Mouse (Mus musculus): ENCODE measurements around the gene Slc16a5.

Gene Slc16a5

DNA sequence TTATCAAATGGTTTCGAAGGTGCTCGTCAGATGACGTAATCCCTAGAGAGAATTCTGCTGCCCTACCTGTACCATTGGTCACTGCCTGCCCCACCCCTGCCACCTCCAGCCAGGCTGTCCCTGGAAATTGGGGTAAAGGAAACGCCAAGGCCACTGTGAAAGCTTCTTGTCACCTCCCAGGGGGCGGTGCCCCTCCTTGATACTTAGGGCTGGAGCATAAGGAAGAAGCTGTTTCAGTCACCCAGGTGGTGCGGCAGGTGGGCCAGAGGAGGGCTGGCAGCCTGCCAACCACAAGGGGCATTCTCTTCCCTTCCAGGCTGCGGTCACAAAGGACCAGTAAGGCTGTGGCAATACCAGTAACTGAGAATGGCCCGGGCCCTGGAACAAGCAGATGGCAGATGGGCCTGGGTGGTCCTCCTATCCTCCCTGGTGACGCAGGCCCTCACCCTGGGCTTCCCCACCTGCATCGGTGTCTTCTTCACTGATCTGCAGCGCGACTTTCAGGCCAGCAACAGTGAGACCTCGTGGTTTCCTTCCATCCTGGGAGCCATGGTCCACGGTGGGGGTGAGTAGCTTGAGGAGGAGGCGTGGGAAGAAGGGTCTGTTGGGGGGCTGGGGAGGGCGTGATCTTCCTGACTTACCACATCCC is at the start of gene Slc16a5:
Slc16a5 (plus strand) TSS at position 232 of the 649 bp plus-strand sequence.
- Histone ChIP-seq H3K36me3 (ENCODE audit: control insufficient read depth, insufficient read depth, low read length, poor library complexity, severe bottlenecking) (no peaks in the 10 kb centered on the region), H3K27me3 (ENCODE audit: control insufficient read depth, insufficient read depth, low read length, poor library complexity, severe bottlenecking) (no peaks in the 10 kb centered on the region)
- no peak for DNase-seq (ENCODE audit: low read depth, low spot score)

GRCm38 (mm10) chr11:115419531-115420237 is 42.6 kb upstream of the Slc16a5 start, which contains the start of the genes Atp5h and Kctd2:
Atp5h (minus strand) TSS chr11:115419962.
Kctd2 (plus strand) TSS chr11:115420128.
- H3K36me3 ChIP-seq (ENCODE audit: control insufficient read depth, insufficient read depth, low read length, poor library complexity, severe bottlenecking): peaks cover 1% of the 10 kb centered on the region
- H3K27me3 ChIP-seq (ENCODE audit: control insufficient read depth, insufficient read depth, low read length, poor library complexity, severe bottlenecking): no peaks in the 10 kb centered on the region
- DNase-seq (ENCODE audit: low read depth, low spot score): peak; percentile 96

DNA sequence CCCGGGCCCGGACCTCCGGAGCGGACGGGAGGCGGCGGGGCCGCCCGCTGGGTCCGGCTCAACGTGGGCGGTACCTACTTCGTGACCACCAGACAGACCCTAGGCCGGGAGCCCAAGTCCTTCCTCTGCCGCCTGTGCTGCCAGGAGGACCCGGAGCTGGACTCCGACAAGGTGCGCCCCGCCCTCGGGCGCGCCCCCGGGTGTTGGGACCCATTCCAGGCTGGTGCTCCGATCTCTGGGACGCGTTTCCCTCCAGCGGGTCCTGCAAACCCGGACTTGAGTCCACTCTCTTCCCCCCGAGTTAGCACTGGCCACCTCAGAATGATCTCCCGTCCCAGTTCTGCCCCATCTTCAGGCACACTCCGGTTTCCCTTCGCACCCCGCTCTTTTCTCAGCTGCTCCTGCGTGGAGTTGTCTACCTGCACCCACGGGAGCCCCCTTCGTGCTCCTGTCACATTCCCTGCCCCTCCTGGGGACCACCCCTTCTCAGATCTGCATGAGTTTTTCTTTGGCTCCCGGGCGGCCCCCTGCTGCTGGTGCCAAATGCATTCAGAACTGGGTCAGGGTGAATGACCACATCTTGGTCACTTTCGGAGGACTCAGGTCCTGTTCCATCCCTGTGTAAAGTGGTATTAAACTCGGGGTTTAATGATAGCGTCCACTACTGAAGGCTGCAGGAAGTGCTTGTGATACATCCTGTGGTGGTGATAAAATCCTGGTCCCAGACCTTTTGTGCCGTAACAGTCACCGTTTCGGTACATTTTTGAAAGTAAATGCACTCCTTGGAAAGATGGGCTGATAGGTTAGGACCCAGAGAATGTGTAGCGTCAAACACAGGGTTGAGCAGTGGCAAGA is 41.7 kb upstream of the Slc16a5 start:
- Histone ChIP-seq H3K27me3 (ENCODE audit: control insufficient read depth, insufficient read depth, low read length, poor library complexity, severe bottlenecking) (no peaks in the 10 kb centered on the region), H3K36me3 (ENCODE audit: control insufficient read depth, insufficient read depth, low read length, poor library complexity, severe bottlenecking) (peaks cover 1% of the 10 kb centered on the region)
- peak; percentile 37 for DNase-seq (ENCODE audit: low read depth, low spot score)

- H3K27me3 ChIP-seq (ENCODE audit: control insufficient read depth, insufficient read depth, low read length, poor library complexity, severe bottlenecking): no peaks in the 10 kb centered on the region
- peaks cover 1% of the 10 kb centered on the region for H3K36me3 ChIP-seq (ENCODE audit: control insufficient read depth, insufficient read depth, low read length, poor library complexity, severe bottlenecking)
- no peak for DNase-seq (ENCODE audit: low read depth, low spot score)
Measured at GRCm38 (mm10) chr11:115421328-115421727, 40.9 kb upstream of the Slc16a5 start.

DNA sequence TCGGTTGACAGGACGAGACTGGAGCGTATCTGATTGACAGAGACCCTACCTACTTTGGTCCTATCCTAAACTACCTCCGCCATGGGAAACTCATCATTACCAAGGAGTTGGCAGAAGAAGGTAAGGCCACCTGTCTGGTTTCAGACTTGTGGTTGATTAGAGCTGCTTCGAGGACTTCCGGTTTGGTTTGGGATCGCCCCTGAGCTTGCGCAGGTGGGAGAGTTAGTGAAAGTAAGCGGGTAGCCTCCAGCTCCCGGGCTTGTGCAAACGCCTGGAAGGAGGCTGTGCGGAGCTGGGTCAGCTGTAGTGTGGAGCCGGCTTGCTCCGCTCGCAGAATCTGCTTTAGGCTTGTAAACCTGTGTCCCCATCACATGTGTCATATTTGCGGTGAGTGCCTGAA is 40.3 kb upstream of the Slc16a5 start:
- no peaks in the 10 kb centered on the region; the same call in none of the 2 replicates for H3K36me3 ChIP-seq (ENCODE audit: control insufficient read depth, insufficient read depth, low read length, poor library complexity, severe bottlenecking)
- no peaks in the 10 kb centered on the region for H3K27me3 ChIP-seq (ENCODE audit: control insufficient read depth, insufficient read depth, low read length, poor library complexity, severe bottlenecking)
- DNase-seq (ENCODE audit: low read depth, low spot score): no peak

DNA sequence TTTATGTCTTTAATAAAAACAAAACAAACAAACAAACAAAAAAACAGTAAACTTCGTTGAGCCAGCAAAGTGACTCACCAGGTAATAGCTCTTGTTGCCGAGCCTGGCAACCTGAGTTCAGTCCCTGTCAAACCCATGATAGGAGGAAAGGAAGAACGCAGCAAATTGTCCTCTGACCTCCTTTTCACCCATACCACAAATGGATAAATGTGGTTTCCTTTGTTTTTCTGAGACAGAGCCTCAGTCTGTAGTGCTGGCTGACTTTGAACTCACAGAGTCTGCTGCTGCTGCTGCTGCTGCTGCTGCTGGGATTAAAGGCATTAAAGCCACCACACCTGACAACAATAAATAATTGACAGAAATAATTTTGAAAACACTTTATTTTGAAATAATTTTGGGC is 39.2 kb upstream of the Slc16a5 start:
- no peaks in the 10 kb centered on the region; the same call in none of the 2 replicates for H3K36me3 ChIP-seq (ENCODE audit: control insufficient read depth, insufficient read depth, low read length, poor library complexity, severe bottlenecking)
- H3K27me3 ChIP-seq (ENCODE audit: control insufficient read depth, insufficient read depth, low read length, poor library complexity, severe bottlenecking): no peaks in the 10 kb centered on the region
- no peak for DNase-seq (ENCODE audit: low read depth, low spot score)

DNA sequence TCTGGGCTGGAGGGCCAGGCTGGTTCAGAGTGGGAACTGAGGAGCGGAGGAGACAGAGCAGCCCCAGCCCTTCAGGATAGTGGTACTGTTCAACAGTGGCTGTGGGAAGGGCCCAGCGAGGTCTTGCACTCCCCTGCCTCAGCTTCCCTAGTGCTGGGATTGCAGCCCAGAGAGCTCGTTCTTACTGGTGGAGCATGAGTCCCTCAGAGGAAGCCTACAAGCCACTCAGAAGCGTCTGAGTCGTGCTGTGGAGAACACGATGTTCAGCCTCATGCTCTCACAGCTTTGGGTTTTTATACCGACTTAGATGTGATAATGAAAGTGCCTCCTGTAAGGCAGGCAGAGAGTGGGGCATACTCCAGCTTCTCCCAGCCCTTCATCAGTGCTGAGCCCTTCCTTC is 37.6 kb upstream of the Slc16a5 start:
- Histone ChIP-seq H3K36me3 (ENCODE audit: control insufficient read depth, insufficient read depth, low read length, poor library complexity, severe bottlenecking) (no peaks in the 10 kb centered on the region; the same call in none of the 2 replicates), H3K27me3 (ENCODE audit: control insufficient read depth, insufficient read depth, low read length, poor library complexity, severe bottlenecking) (no peaks in the 10 kb centered on the region)
- DNase-seq (ENCODE audit: low read depth, low spot score): no peak

DNA sequence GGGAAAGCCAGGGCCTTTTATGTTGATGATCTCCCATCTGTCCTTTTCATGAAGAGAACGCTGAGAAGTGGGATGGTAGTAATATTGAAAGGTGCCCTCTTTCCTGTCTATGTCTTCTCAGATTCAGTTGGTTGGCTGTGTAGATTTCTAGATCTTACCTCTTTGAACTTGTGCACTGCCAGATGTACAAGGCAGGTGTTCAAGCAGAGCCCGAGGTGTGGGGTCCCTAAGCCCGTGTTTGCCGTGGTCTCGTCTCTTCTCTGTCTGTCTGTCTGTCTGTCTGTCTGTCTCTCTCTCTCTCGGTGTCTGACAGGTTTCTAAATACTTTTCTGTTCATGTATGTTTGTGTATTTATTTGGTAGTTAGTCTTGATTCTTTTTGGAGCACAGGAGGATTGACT is 36.6 kb upstream of the Slc16a5 start:
- Histone ChIP-seq H3K27me3 (ENCODE audit: control insufficient read depth, insufficient read depth, low read length, poor library complexity, severe bottlenecking) (no peaks in the 10 kb centered on the region), H3K36me3 (ENCODE audit: control insufficient read depth, insufficient read depth, low read length, poor library complexity, severe bottlenecking) (peaks cover 1% of the 10 kb centered on the region)
- no peak for DNase-seq (ENCODE audit: low read depth, low spot score)

- no peaks in the 10 kb centered on the region for H3K27me3 ChIP-seq (ENCODE audit: control insufficient read depth, insufficient read depth, low read length, poor library complexity, severe bottlenecking)
- peak; percentile 77 for DNase-seq (ENCODE audit: low read depth, low spot score)
- H3K36me3 ChIP-seq (ENCODE audit: control insufficient read depth, insufficient read depth, low read length, poor library complexity, severe bottlenecking): peaks cover 4% of the 10 kb centered on the region
Measured at GRCm38 (mm10) chr11:115427482-115428331, 34.6 kb upstream of the Slc16a5 start.

DNA sequence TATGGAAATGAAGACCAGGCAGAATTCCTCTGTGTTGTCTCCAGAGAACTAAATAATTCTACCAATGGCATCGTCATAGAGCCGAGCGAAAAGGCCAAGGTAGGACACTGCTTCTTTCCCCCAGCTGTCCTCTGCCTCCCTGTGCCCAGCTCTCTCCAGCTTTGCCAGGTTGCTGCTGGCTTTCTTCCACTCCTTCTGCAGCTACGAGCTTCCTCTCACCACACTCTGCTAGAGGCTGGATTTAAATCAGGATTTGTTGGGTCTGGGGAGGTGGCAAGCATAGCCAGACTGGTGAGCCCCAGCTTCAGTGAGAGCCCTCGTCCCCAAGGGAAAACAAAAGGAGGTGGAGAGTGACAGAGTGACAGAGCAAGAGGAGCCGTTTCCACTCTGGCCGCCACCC is 33.0 kb upstream of the Slc16a5 start:
- Histone ChIP-seq H3K27me3 (ENCODE audit: control insufficient read depth, insufficient read depth, low read length, poor library complexity, severe bottlenecking) (no peaks in the 10 kb centered on the region), H3K36me3 (ENCODE audit: control insufficient read depth, insufficient read depth, low read length, poor library complexity, severe bottlenecking) (peaks cover 4% of the 10 kb centered on the region)
- DNase-seq (ENCODE audit: low read depth, low spot score): no peak

- no peak for DNase-seq (ENCODE audit: low read depth, low spot score)
- Histone ChIP-seq H3K27me3 (ENCODE audit: control insufficient read depth, insufficient read depth, low read length, poor library complexity, severe bottlenecking) (no peaks in the 10 kb centered on the region), H3K36me3 (ENCODE audit: control insufficient read depth, insufficient read depth, low read length, poor library complexity, severe bottlenecking) (peaks cover 4% of the 10 kb centered on the region)
Measured at GRCm38 (mm10) chr11:115430561-115430960, 31.7 kb upstream of the Slc16a5 start.

DNA sequence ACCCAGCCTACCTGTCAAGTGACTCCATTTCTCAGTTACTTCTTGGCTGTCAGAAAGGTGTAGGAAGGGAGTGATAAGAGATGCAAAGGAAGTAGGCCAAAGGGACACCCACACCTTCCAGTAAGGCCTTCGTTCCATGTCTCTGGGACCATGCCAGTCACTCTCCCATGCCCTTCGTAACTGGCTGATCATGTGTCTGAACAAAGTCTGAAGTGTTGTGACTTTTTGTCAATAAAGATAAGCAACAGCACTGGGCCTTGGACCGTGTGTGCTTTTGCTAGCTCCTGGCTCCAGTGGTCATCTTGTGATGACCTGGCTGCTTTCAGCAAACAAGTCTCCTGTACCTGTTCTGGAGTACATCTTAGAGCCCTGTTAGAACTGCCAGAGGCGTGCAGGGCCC is 29.5 kb upstream of the Slc16a5 start:
- peaks cover 4% of the 10 kb centered on the region; the same call in 1 of the 2 replicates for H3K36me3 ChIP-seq (ENCODE audit: control insufficient read depth, insufficient read depth, low read length, poor library complexity, severe bottlenecking)
- H3K27me3 ChIP-seq (ENCODE audit: control insufficient read depth, insufficient read depth, low read length, poor library complexity, severe bottlenecking): no peaks in the 10 kb centered on the region
- no peak for DNase-seq (ENCODE audit: low read depth, low spot score)

DNA sequence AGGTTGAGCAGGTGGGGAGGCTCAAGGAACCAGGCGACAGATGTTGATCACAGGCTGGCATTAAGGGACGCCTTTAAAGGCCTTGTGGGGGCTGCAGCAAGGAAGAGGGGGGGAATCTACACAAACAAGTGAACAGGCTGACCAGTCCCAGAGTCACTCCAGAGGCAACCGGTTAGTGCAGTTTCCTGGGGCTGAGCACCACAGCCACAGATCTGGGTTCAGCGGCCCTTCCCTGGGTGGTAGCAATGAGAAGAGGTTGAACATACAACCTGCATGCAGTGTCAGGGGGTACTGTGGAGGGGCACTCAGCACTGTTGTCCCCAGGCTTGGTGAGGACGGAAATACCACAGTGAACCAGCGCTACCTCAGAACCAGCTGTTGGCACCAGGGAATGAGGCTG is 28.9 kb upstream of the Slc16a5 start:
- Histone ChIP-seq H3K27me3 (ENCODE audit: control insufficient read depth, insufficient read depth, low read length, poor library complexity, severe bottlenecking) (no peaks in the 10 kb centered on the region), H3K36me3 (ENCODE audit: control insufficient read depth, insufficient read depth, low read length, poor library complexity, severe bottlenecking) (peaks cover 4% of the 10 kb centered on the region; the same call in 1 of the 2 replicates)
- DNase-seq (ENCODE audit: low read depth, low spot score): no peak
